Mouse (Mus musculus) E14TG2a.4 (cell line): ENCODE data around the gene Elob.

Experiments used
- CTCF ChIP-seq: conservative IDR thresholded peaks from 2 replicates; pipeline ENCODE4 v1.5.1; 2014; ENCODE audit warnings: low read length
- NANOG ChIP-seq: IDR thresholded peaks from 2 replicates; pipeline ENCODE4 v1.6.1; 2014; ENCODE audit warnings: borderline replicate concordance, low read length, mixed read lengths

GRCm38 (mm10) chr17:23802746-23803365 is 26.1 kb downstream of the Elob start:
- TF ChIP-seq NANOG (no peak), CTCF (no peak)
